Comparison of ENCODE assay signal across 1 mouse cellular context in the genomic region with DNA sequence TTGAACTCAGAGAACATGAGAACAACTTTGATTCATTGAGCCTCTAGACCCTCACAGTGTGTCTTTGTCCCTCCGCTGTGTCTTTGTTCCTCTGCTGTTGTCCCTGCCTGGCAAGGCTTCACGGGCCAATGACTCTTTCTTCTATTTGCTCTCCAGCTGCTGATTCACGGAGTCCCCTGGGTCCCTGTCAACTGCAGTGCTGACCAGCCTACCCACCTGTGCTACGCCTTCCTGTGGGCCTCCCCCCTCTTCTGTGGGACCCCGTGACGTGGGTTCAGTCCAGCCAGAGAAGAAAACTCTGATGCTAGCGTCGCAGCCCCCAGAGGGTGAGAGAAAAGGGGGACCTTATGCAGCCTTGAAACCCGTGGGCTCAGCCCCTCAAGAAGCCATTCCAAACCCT.
TF ChIP-seq lines count a peak whose summit lies in the region.

No protein-coding gene starts in this region.

TF ChIP-seq in CH12.LX, 34 proteins besides CTCF, POLR2A, EP300 and RAD21:
- peak; percentile 57; the same call in 1 of the 2 replicates for TF ChIP-seq ETS1 (conservative IDR thresholded peaks at IDR 0.05; ENCODE audit: low read depth, low read length)
- TF ChIP-seq TCF12 (IDR thresholded peaks at IDR 0.05; ENCODE audit: low read depth, low read length): peak; percentile 41; the same call in 1 of the 2 replicates
- no peak for TF ChIP-seq NRF1 (IDR thresholded peaks at IDR 0.05; ENCODE audit: low read depth, low read length)
- peak; percentile 57; the same call in 1 of the 2 replicates for TF ChIP-seq SIN3A (IDR thresholded peaks at IDR 0.05; ENCODE audit: low read length)
- TF ChIP-seq IRF4 (IDR thresholded peaks at IDR 0.05; ENCODE audit: low read depth, low read length): no peak
- no peak for TF ChIP-seq CHD2 (IDR thresholded peaks at IDR 0.05; ENCODE audit: low read length)
